Mouse (Mus musculus): ENCODE measurements around the gene Gm5617.

DNA sequence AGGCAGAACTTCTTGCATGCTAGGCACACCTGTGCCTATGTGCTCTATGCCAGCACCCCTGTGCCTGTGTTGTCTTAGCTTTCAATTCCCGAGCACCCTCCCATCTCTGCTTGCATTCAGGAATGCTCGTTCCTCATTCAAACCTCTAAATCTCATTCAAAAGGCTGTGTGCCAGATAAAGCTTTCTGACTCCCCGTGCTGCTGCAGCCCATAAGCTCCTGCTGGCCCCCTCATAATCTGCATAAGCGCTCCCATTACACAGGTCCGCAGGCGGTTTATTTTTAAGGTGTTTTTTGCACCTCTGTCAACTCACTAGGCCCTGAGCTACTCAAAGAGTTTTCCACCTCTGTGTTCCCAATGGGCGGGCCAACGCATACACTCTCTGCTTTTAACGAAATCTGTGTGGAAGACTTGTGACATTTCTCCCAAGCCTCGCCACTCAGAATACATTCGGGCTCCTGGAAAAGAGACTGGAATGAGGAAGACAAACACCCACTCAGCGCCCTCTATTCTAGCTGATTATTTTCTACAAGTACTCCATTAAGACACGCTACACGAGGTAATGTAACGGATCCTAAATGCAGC is 22.7 kb upstream of the Gm5617 start:
- TF ChIP-seq POLR2A (IDR thresholded peaks at IDR 0.05; ENCODE audit: low read depth, low read length): no peak
- no peak for TF ChIP-seq CTCF (IDR thresholded peaks at IDR 0.05; ENCODE audit: extremely low read depth, insufficient read depth, insufficient read length, insufficient replicate concordance)

Measured in spleen, adult 2 months (tissue).